Mouse (Mus musculus) retina, adult 2 months (tissue): Measurements from ENCODE around the gene Msmo1.
A peak's percentile ranks its signal among the peaks of the same experiment; 100 is the strongest.

Experiments used
- DNase-seq: peaks from one replicate; pipeline ENCODE4 v3.0.0-alpha.2; 2012; ENCODE audit warnings: low read depth, low spot score

Msmo1 gene

GRCm38 (mm10) chr8:64733271-64733943 lies at the start of gene Msmo1:
Gene Msmo1 (minus strand): TSS chr8:64733792.
- DNase-seq: peak; percentile 90

- no peak for DNase-seq
Observed at GRCm38 (mm10) chr8:64781947-64782346, 48.4 kb upstream of the Msmo1 start.

- no peak for DNase-seq
Observed at GRCm38 (mm10) chr8:64777925-64778324, 44.3 kb upstream of the Msmo1 start.

- DNase-seq: peak; percentile 72
Observed at GRCm38 (mm10) chr8:64774136-64774535, 40.5 kb upstream of the Msmo1 start.

GRCm38 (mm10) chr8:64770814-64771213 lies 37.2 kb upstream of the Msmo1 start:
- no peak for DNase-seq

GRCm38 (mm10) chr8:64769586-64769985 lies 36.0 kb upstream of the Msmo1 start:
- DNase-seq: no peak

- DNase-seq: no peak
Observed at GRCm38 (mm10) chr8:64768645-64769044, 35.1 kb upstream of the Msmo1 start.

- no peak for DNase-seq
Observed at GRCm38 (mm10) chr8:64767047-64767446, 33.5 kb upstream of the Msmo1 start.

GRCm38 (mm10) chr8:64764075-64764474 lies 30.5 kb upstream of the Msmo1 start:
- DNase-seq: no peak

- no peak for DNase-seq
Observed at GRCm38 (mm10) chr8:64762751-64763150, 29.2 kb upstream of the Msmo1 start.

- no peak for DNase-seq
Observed at GRCm38 (mm10) chr8:64761430-64761829, 27.8 kb upstream of the Msmo1 start.

GRCm38 (mm10) chr8:64757956-64758355 lies 24.4 kb upstream of the Msmo1 start:
- no peak for DNase-seq

- DNase-seq: no peak
Observed at GRCm38 (mm10) chr8:64746215-64747058, 12.8 kb upstream of the Msmo1 start.

- DNase-seq: no peak
Observed at GRCm38 (mm10) chr8:64740547-64741211, 7.1 kb upstream of the Msmo1 start.

GRCm38 (mm10) chr8:64738916-64739315 lies 5.3 kb upstream of the Msmo1 start:
- no peak for DNase-seq

- DNase-seq: no peak
Observed at GRCm38 (mm10) chr8:64736767-64737323, 3.3 kb upstream of the Msmo1 start.

GRCm38 (mm10) chr8:64735161-64735560 lies 1.6 kb upstream of the Msmo1 start:
- DNase-seq: no peak

- DNase-seq: no peak
Observed at GRCm38 (mm10) chr8:64732596-64732995, 996 bp downstream of the Msmo1 start.

- DNase-seq: no peak
Observed at GRCm38 (mm10) chr8:64728156-64728555, 5.4 kb downstream of the Msmo1 start.

GRCm38 (mm10) chr8:64726190-64726695 lies 7.3 kb downstream of the Msmo1 start:
- DNase-seq: no peak

GRCm38 (mm10) chr8:64723206-64723605 lies 10.4 kb downstream of the Msmo1 start:
- DNase-seq: no peak

GRCm38 (mm10) chr8:64717868-64718267 lies 15.7 kb downstream of the Msmo1 start:
- DNase-seq: no peak
